Mouse (Mus musculus): ENCODE results near the gene Umod. TPM values are rescaled to one million over a fixed set of nuclear protein-coding genes. Genes with fewer than 3 reads are reported as not detected.

The Umod gene
- not detected in 2 replicates for polyA plus RNA-seq (2015; fragmentation: Nextera tagmentation; extraction: Ambion mirVana)

GRCm38 (mm10) chr7:119479256-119479655 lies at the start of gene Umod:
Gene Umod, minus strand, starts transcription at chr7:119479282.
- Histone ChIP-seq H3K27me3 (no peaks in the 10 kb centered on the region), H3K4me1 (no peaks in the 10 kb centered on the region), H3K4me2 (no peak within 1 kb of the TSS), H3K9ac (no peak within 1 kb of the TSS), H3K4me3 (no peak within 1 kb of the TSS), H3K9me3 (no peaks in the 10 kb centered on the region), H3K27ac (no peak within 1 kb of the TSS), H3K36me3 (no peaks in the 10 kb centered on the region)
- ATAC-seq (ENCODE audit: borderline replicate concordance, extremely low read depth, low FRiP score, low TSS enrichment): no peak

DNA sequence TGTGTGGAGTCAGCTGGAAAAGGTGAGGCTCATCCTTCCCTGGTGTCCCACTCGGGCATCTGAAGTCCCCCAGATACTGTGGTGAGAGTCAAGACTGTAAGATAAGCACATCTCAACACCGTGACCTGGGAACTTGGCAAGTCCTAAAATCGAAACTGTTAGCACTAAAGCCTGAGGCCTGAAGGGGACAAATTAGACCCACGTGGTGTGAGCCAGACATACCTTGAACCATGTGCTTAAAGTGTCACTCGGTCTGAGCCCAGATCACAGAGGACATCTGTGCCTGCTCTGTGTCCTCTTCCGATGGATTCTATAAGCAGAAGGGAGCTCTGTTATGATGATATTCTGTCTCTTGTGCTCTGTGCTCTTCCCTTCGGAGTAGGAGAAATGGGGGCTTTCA lies 49.5 kb upstream of the Umod start:
- Histone ChIP-seq H3K27ac (no peak overlapping the region), H3K4me2 (no peak overlapping the region), H3K4me3 (no peak overlapping the region), H3K9ac (no peak overlapping the region), H3K9me3 (no peaks in the 10 kb centered on the region), H3K27me3 (no peaks in the 10 kb centered on the region), H3K36me3 (no peaks in the 10 kb centered on the region), H3K4me1 (0 out of 2 replicates have a peak, but pooled peaks cover 6% of the 10 kb centered on the region)
- no peak for ATAC-seq (ENCODE audit: borderline replicate concordance, extremely low read depth, low FRiP score, low TSS enrichment)
- WGBS: 62% methylated on average over 7 of the region's 7 CpGs

DNA sequence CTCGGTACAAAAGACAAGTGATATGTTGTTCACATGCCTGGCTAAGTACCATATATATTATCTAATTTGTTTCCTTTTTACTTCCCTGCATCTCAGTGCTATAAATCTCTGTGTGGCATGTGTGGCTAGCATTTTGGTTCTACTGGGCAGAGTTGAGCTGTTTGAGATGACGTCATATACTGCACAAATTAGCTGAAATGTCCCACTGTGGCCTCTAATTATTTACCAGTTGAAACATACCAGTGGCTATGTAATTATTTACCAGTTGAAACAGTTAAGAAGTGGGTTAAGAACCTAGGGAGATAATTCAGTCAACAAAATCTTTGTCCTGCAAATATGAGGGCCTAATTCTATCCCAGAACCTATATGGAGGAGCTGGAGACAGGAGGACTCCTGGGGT lies 48.5 kb upstream of the Umod start:
- H3K4me2 ChIP-seq: no peak overlapping the region
- 51% methylated on average over 2 of the region's 2 CpGs for WGBS
- H3K4me3 ChIP-seq: no peak overlapping the region
- no peak overlapping the region for H3K9ac ChIP-seq
- no peaks in the 10 kb centered on the region for H3K27me3 ChIP-seq
- no peak for ATAC-seq (ENCODE audit: borderline replicate concordance, extremely low read depth, low FRiP score, low TSS enrichment)
- H3K4me1 ChIP-seq: 0 out of 2 replicates have a peak, but pooled peaks cover 6% of the 10 kb centered on the region
- no peak overlapping the region for H3K27ac ChIP-seq
- no peaks in the 10 kb centered on the region for H3K36me3 ChIP-seq
- no peaks in the 10 kb centered on the region for H3K9me3 ChIP-seq

DNA sequence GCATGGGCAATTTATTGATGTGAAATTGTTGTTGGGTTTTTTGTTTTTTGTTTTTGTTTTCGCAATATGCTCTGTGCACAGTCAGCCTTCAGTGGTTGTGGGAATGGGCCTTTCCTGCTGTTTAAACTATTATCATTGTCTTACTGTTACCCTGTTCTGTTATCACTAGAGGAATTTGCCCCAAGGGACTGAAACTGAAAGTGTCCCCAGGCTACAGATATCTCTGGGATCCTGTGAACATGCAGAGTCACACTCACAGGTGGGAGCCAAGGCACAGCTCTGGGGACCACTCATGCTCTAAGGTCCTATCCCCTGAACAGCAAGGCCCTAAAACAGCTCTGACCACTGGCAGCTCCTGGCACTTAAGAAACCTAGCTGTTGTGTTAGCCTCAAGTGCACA lies 48.1 kb upstream of the Umod start:
- no peak overlapping the region for H3K4me2 ChIP-seq
- H3K36me3 ChIP-seq: no peaks in the 10 kb centered on the region
- no peak overlapping the region for H3K27ac ChIP-seq
- no peak overlapping the region for H3K4me3 ChIP-seq
- WGBS: 93% methylated on average over 1 of the region's 1 CpGs
- no peak overlapping the region for H3K9ac ChIP-seq
- H3K27me3 ChIP-seq: no peaks in the 10 kb centered on the region
- H3K9me3 ChIP-seq: no peaks in the 10 kb centered on the region
- no peak for ATAC-seq (ENCODE audit: borderline replicate concordance, extremely low read depth, low FRiP score, low TSS enrichment)
- H3K4me1 ChIP-seq: 0 out of 2 replicates have a peak, but pooled peaks cover 6% of the 10 kb centered on the region

DNA sequence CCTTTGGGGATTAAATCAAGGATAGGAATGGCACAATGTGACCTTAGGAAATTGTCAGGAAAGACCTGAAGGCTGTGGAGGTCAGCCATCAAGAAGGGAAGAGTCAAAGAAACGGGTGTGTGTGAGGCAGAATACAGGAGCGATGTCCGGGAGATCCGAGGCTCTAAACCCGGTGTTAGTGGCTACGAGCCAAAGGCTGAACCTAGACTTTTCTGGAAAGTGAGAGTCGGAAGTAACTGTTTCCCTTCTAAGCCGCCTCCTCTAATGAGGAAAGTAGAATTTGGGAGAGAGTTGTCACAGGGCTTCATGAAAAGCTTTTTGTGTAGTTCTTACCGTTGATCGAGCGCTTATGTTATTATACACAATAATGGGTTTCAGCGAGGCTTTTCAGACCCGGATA lies 47.4 kb upstream of the Umod start:
- H3K4me1 ChIP-seq: 0 out of 2 replicates have a peak, but pooled peaks cover 6% of the 10 kb centered on the region
- no peak overlapping the region for H3K27ac ChIP-seq
- no peak overlapping the region for H3K4me2 ChIP-seq
- no peak overlapping the region for H3K9ac ChIP-seq
- 71% methylated on average over 13 of the region's 13 CpGs for WGBS
- no peak for ATAC-seq (ENCODE audit: borderline replicate concordance, extremely low read depth, low FRiP score, low TSS enrichment)
- no peaks in the 10 kb centered on the region for H3K36me3 ChIP-seq
- no peak overlapping the region for H3K4me3 ChIP-seq
- H3K9me3 ChIP-seq: no peaks in the 10 kb centered on the region
- no peaks in the 10 kb centered on the region for H3K27me3 ChIP-seq

DNA sequence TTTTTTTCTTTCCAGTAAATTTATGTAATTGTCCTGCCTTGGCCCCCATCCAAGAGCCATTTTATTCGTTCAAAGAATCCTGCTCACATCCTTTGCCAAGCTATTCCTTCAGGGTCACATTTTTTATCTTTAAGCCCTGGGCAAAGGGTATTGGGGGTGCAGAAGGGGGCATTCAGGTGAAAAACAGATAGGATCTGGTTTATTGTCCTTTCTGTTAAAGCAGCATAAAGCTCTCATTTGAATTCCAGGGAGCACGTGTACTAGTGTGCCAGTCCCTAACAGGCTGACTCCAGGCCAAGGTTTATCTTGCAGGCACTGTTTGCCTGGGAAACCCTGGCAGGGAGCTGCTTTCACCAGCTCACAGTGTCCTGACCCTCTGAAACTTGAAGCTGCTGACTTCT lies 46.8 kb upstream of the Umod start:
- WGBS: 16% methylated on average over 2 of the region's 2 CpGs
- Histone ChIP-seq H3K4me1 (0 out of 2 replicates have a peak, but pooled peaks cover 6% of the 10 kb centered on the region), H3K36me3 (no peaks in the 10 kb centered on the region), H3K9me3 (no peaks in the 10 kb centered on the region), H3K4me3 (no peak overlapping the region), H3K27ac (no peak overlapping the region), H3K27me3 (no peaks in the 10 kb centered on the region), H3K4me2 (no peak overlapping the region), H3K9ac (no peak overlapping the region)
- ATAC-seq (ENCODE audit: borderline replicate concordance, extremely low read depth, low FRiP score, low TSS enrichment): no peak

GRCm38 (mm10) chr7:119523389-119523788 lies 44.3 kb upstream of the Umod start, which contains the start of gene Pdilt:
Gene Pdilt, minus strand, starts transcription at chr7:119523489.
- Histone ChIP-seq H3K4me2 (no peak within 1 kb of the TSS), H3K9me3 (no peaks in the 10 kb centered on the region), H3K27me3 (no peaks in the 10 kb centered on the region), H3K36me3 (no peaks in the 10 kb centered on the region), H3K4me3 (no peak within 1 kb of the TSS), H3K9ac (no peak within 1 kb of the TSS), H3K27ac (no peak within 1 kb of the TSS), H3K4me1 (0 out of 2 replicates have a peak, but pooled peaks cover 6% of the 10 kb centered on the region)
- WGBS: 54% methylated on average over 4 of the region's 4 CpGs
- no peak for ATAC-seq (ENCODE audit: borderline replicate concordance, extremely low read depth, low FRiP score, low TSS enrichment)

DNA sequence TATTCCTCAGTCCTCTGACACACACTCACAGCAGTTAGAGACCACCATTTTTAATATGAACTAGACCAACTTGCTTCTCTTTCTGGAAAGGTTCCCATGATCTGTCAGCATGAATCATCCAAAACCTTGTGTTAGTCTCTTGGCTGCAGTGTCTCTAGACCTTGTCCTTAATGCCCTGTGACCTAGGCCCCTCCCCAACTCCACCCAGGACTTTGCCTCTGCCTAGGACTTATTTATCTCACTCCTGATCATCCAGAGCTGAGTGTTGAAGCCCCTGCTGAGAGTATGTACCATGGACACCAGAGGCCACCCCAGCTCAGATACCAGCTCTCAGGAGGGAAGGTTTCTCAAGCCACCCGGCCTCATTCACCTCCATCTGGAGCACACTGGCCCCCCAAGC lies 43.3 kb upstream of the Umod start:
- Histone ChIP-seq H3K4me2 (no peak overlapping the region), H3K9me3 (no peaks in the 10 kb centered on the region), H3K27ac (no peak overlapping the region), H3K4me1 (0 out of 2 replicates have a peak, but pooled peaks cover 6% of the 10 kb centered on the region), H3K36me3 (no peaks in the 10 kb centered on the region), H3K27me3 (no peaks in the 10 kb centered on the region), H3K4me3 (no peak overlapping the region), H3K9ac (no peak overlapping the region)
- 70% methylated on average over 1 of the region's 1 CpGs for WGBS
- ATAC-seq (ENCODE audit: borderline replicate concordance, extremely low read depth, low FRiP score, low TSS enrichment): no peak

DNA sequence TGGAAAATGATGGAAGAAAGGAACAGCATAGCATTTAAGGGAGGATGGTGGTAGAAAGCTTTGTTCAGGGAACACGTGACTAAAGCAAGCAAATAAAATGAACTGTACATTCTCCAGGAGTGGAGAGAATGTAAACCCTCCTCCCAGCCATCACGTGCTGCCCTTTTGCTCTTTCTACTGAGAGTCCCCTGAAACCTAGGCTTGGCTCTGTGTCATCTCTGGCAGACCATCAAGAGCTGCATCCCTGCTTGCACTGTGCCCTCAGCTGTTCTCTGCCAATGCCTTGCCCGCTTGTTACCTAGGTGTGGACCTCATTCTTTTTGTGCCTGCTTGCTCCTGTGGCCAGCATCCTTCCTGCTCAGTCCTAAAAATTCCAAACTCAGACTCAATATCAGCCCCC lies 42.7 kb upstream of the Umod start:
- Histone ChIP-seq H3K27ac (no peak overlapping the region), H3K4me1 (0 out of 2 replicates have a peak, but pooled peaks cover 6% of the 10 kb centered on the region), H3K36me3 (no peaks in the 10 kb centered on the region), H3K27me3 (no peaks in the 10 kb centered on the region), H3K4me2 (no peak overlapping the region), H3K9me3 (no peaks in the 10 kb centered on the region), H3K9ac (no peak overlapping the region), H3K4me3 (no peak overlapping the region)
- 70% methylated on average over 3 of the region's 3 CpGs for WGBS
- ATAC-seq (ENCODE audit: borderline replicate concordance, extremely low read depth, low FRiP score, low TSS enrichment): no peak

GRCm38 (mm10) chr7:119519654-119520053 lies 40.6 kb upstream of the Umod start:
- no peak overlapping the region for H3K4me2 ChIP-seq
- no peaks in the 10 kb centered on the region for H3K36me3 ChIP-seq
- no peak overlapping the region for H3K4me3 ChIP-seq
- H3K9ac ChIP-seq: no peak overlapping the region
- H3K9me3 ChIP-seq: no peaks in the 10 kb centered on the region
- ATAC-seq (ENCODE audit: borderline replicate concordance, extremely low read depth, low FRiP score, low TSS enrichment): no peak
- 38% methylated on average over 5 of the region's 5 CpGs for WGBS
- H3K27me3 ChIP-seq: no peaks in the 10 kb centered on the region
- no peaks in the 10 kb centered on the region for H3K4me1 ChIP-seq
- no peak overlapping the region for H3K27ac ChIP-seq

GRCm38 (mm10) chr7:119519163-119519562 lies 40.1 kb upstream of the Umod start, which contains the start of gene Acsm5:
Gene Acsm5, plus strand, starts transcription at chr7:119519463.
- Histone ChIP-seq H3K9ac (no peak within 1 kb of the TSS), H3K27me3 (no peaks in the 10 kb centered on the region), H3K4me3 (no peak within 1 kb of the TSS), H3K4me1 (no peaks in the 10 kb centered on the region), H3K27ac (no peak within 1 kb of the TSS), H3K4me2 (no peak within 1 kb of the TSS), H3K9me3 (no peaks in the 10 kb centered on the region), H3K36me3 (no peaks in the 10 kb centered on the region)
- no peak for ATAC-seq (ENCODE audit: borderline replicate concordance, extremely low read depth, low FRiP score, low TSS enrichment)
- 68% methylated on average over 5 of the region's 5 CpGs for WGBS

DNA sequence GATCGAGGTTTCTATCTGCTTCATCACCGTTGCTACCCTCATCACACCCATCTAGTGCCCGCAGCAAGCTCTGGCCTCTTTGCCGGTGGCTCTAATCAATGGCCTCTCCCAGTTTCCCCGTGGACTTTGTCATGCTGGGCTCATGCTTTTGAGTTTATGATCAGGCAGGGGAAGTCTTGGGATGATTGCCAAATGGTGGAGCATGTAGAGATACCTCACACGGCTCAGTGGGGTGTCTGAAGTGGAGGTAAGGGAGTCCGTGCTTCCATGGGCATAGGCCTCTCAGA lies 37.1 kb upstream of the Umod start:
- no peaks in the 10 kb centered on the region for H3K9me3 ChIP-seq
- H3K4me1 ChIP-seq: no peaks in the 10 kb centered on the region
- no peak; the same call in 1 of the 2 replicates for ATAC-seq (ENCODE audit: borderline replicate concordance, extremely low read depth, low FRiP score, low TSS enrichment)
- no peak overlapping the region for H3K4me3 ChIP-seq
- H3K27me3 ChIP-seq: no peaks in the 10 kb centered on the region
- no peak overlapping the region for H3K27ac ChIP-seq
- no peak overlapping the region for H3K9ac ChIP-seq
- 76% methylated on average over 7 of the region's 7 CpGs for WGBS
- H3K36me3 ChIP-seq: no peaks in the 10 kb centered on the region
- no peak overlapping the region for H3K4me2 ChIP-seq
